Mouse (Mus musculus) CH12.LX (cell line): ENCODE data around the gene Gnai2. TPM values are rescaled to one million over a fixed set of nuclear protein-coding genes. Genes with fewer than 3 reads are reported as not detected.

Experiments
- DNase-seq: peaks from one replicate; pipeline ENCODE4 v3.0.0-alpha.2; 2013; ENCODE audit errors: extremely low read depth
- H3K27ac ChIP-seq: 2 replicates; pipeline ENCODE4 v1.5.1; 2012; ENCODE audit warnings: low read depth, mild to moderate bottlenecking, control low read depth, moderate library complexity; ENCODE audit not compliant: insufficient read depth
- H3K27me3 ChIP-seq: replicated peaks from 2 replicates; pipeline ENCODE3; 2012; ENCODE audit warnings: inconsistent platforms
- H3K36me3 ChIP-seq, 2 experiments: replicated peaks in 1 of 2; 2 replicates each; pipeline versions ENCODE3 to v1.6.1; 2012; ENCODE audit warnings: inconsistent platforms in 1 of 2, low read length in 1 of 2, mild to moderate bottlenecking in 1 of 2, mixed read lengths in 1 of 2, moderate library complexity in 1 of 2; ENCODE audit not compliant: control insufficient read depth in 1 of 2, insufficient read depth in 1 of 2
- H3K4me1 ChIP-seq, 2 experiments: 2 replicates each; pipeline ENCODE4 v1.6.1; 2012; ENCODE audit warnings: inconsistent platforms in 1 of 2, moderate library complexity in 1 of 2; ENCODE audit not compliant: insufficient read depth in 2 of 2, control insufficient read depth in 1 of 2
- H3K4me2 ChIP-seq: 2 replicates; pipeline ENCODE4 v1.6.1; 2012; ENCODE audit warnings: low read depth, mild to moderate bottlenecking, control low read depth; ENCODE audit not compliant: poor library complexity, insufficient read depth, severe bottlenecking
- H3K4me3 ChIP-seq, 3 experiments: fragments of 150-350 bp in 1 of 3; sonication (generic) in 1 of 3; replicated peaks in 1 of 3; 2 replicates each; pipeline versions ENCODE3 to v1.5.1; 2011 to 2012; ENCODE audit warnings: low read depth in 2 of 3, low read length in 2 of 3, mild to moderate bottlenecking in 2 of 3, moderate library complexity in 2 of 3, control low read depth in 1 of 3, improper control_type of control experiment in 1 of 3, inconsistent platforms in 1 of 3, mixed read lengths in 1 of 3; ENCODE audit not compliant: poor library complexity in 1 of 3
- H3K79me2 ChIP-seq: replicated peaks from 2 replicates; pipeline ENCODE4 v1.6.1; 2012; ENCODE audit warnings: mild to moderate bottlenecking, moderate library complexity; ENCODE audit not compliant: control insufficient read depth, poor library complexity, insufficient read depth, severe bottlenecking; ENCODE audit errors: extremely low read depth
- H3K9ac ChIP-seq: 2 replicates; pipeline ENCODE4 v1.6.1; 2012; ENCODE audit warnings: low read depth, mild to moderate bottlenecking, control low read depth, moderate library complexity; ENCODE audit not compliant: insufficient read depth
- H3K9me3 ChIP-seq: replicated peaks from 2 replicates; pipeline ENCODE3; 2012; ENCODE audit warnings: low read length, inconsistent platforms, mixed read lengths
- BHLHE40 ChIP-seq: IDR thresholded peaks from 2 replicates; pipeline ENCODE4 v1.6.1; 2011; ENCODE audit warnings: mild to moderate bottlenecking, low read depth, low read length, improper control_type of control experiment
- CHD2 ChIP-seq: IDR thresholded peaks from 2 replicates; pipeline ENCODE4 v1.6.1; 2011; ENCODE audit warnings: low read length, improper control_type of control experiment
- CTCF ChIP-seq, 2 experiments: IDR thresholded peaks in 1 of 2; conservative IDR thresholded peaks in 1 of 2; 2 replicates each; pipeline ENCODE4 v1.5.1; 2011 to 2012; ENCODE audit warnings: low read depth in 2 of 2, low read length in 2 of 2, improper control_type of control experiment in 1 of 2, inconsistent platforms in 1 of 2, mild to moderate bottlenecking in 1 of 2, moderate library complexity in 1 of 2
- E2F4 ChIP-seq: IDR thresholded peaks from 2 replicates; pipeline ENCODE4 v1.6.1; 2011; ENCODE audit warnings: low read depth, low read length, improper control_type of control experiment; ENCODE audit not compliant: insufficient replicate concordance
- ELF1 ChIP-seq: IDR thresholded peaks from 2 replicates; pipeline ENCODE4 v1.6.1; 2014; ENCODE audit warnings: low read depth, mild to moderate bottlenecking, inconsistent platforms, low read length, improper control_type of control experiment
- ETS1 ChIP-seq: conservative IDR thresholded peaks from 2 replicates; pipeline ENCODE4 v1.6.1; 2012; ENCODE audit warnings: low read depth, mild to moderate bottlenecking, inconsistent platforms, low read length, improper control_type of control experiment, moderate library complexity
- HCFC1 ChIP-seq: IDR thresholded peaks from 2 replicates; pipeline ENCODE4 v1.6.1; 2012; ENCODE audit warnings: low read depth, mild to moderate bottlenecking, inconsistent platforms, low read length, improper control_type of control experiment
- JUN ChIP-seq: IDR thresholded peaks from 2 replicates; pipeline ENCODE4 v1.6.1; 2011; ENCODE audit warnings: low read depth, mild to moderate bottlenecking, low read length, improper control_type of control experiment, moderate library complexity; ENCODE audit not compliant: insufficient read depth
- MAX ChIP-seq: IDR thresholded peaks from 2 replicates; pipeline ENCODE4 v1.6.1; 2011; ENCODE audit warnings: low read length, improper control_type of control experiment
- MEF2A ChIP-seq: IDR thresholded peaks from 2 replicates; pipeline ENCODE4 v1.6.1; 2014; ENCODE audit warnings: low read depth, mild to moderate bottlenecking, inconsistent platforms, low read length, improper control_type of control experiment, borderline replicate concordance
- MXI1 ChIP-seq: IDR thresholded peaks from 2 replicates; pipeline ENCODE4 v1.6.1; 2011; ENCODE audit warnings: mild to moderate bottlenecking, low read depth, low read length, improper control_type of control experiment
- NELFE ChIP-seq: IDR thresholded peaks from 2 replicates; pipeline ENCODE4 v1.6.1; 2011; ENCODE audit warnings: low read depth, low read length, improper control_type of control experiment
- POLR2A ChIP-seq: IDR thresholded peaks from 2 replicates; pipeline ENCODE4 v1.6.1; 2011; ENCODE audit warnings: low read depth, mild to moderate bottlenecking, improper control_type of control experiment, low read length
- POLR2AphosphoS2 ChIP-seq: IDR thresholded peaks from 2 replicates; pipeline ENCODE4 v1.6.1; 2011; ENCODE audit warnings: low read depth, low read length, improper control_type of control experiment
- SIN3A ChIP-seq: IDR thresholded peaks from 2 replicates; pipeline ENCODE4 v1.6.1; 2012; ENCODE audit warnings: low read length, improper control_type of control experiment, inconsistent platforms
- TBP ChIP-seq: conservative IDR thresholded peaks from 2 replicates; pipeline ENCODE4 v1.6.1; 2011; ENCODE audit warnings: low read depth, low read length, improper control_type of control experiment
- TCF12 ChIP-seq: IDR thresholded peaks from 2 replicates; pipeline ENCODE4 v1.6.1; 2014; ENCODE audit warnings: low read depth, mild to moderate bottlenecking, inconsistent platforms, low read length, improper control_type of control experiment
- USF1 ChIP-seq: IDR thresholded peaks from 2 replicates; pipeline ENCODE4 v1.6.1; 2014; ENCODE audit warnings: low read depth, mild to moderate bottlenecking, inconsistent platforms, low read length, improper control_type of control experiment
- USF2 ChIP-seq: conservative IDR thresholded peaks from 2 replicates; pipeline ENCODE4 v1.6.1; 2011; ENCODE audit warnings: low read depth, low read length, improper control_type of control experiment
- ZC3H11A ChIP-seq: IDR thresholded peaks from 2 replicates; pipeline ENCODE4 v1.6.1; 2012; ENCODE audit warnings: low read depth, mild to moderate bottlenecking, inconsistent platforms, low read length, improper control_type of control experiment
- ZMIZ1 ChIP-seq: IDR thresholded peaks from 2 replicates; pipeline ENCODE4 v1.6.1; 2012; ENCODE audit warnings: low read depth, mild to moderate bottlenecking, inconsistent platforms, low read length, improper control_type of control experiment
- dilution Hi-C: fragments of 300-500 bp; cut with MboI; formaldehyde crosslinking; loops from 2 replicates; pipeline ENCODE4 v1.14.3; 2020; ENCODE audit warnings: low sequenced_read_pairs; ENCODE audit not compliant: extremely low pct_unique_long_range_greater_than_20kb, extremely low pct_ligation_motif_present
- in situ Hi-C: fragments of 300-500 bp; cut with MboI; formaldehyde crosslinking; loops from 3 replicates; pipeline ENCODE4 v1.14.3; 2019; ENCODE audit warnings: low sequenced_read_pairs, low pct_ligation_motif_present, low pct_unique_long_range_greater_than_20kb, mixed read lengths
- polyA plus RNA-seq: library from polyadenylated mRNA; unstranded; fragments of >175 nt; gene quantifications from 2 replicates; pipeline ENCODE4 v1.2.1, GENCODE M21; 2012; ENCODE audit warnings: low read depth; ENCODE audit not compliant: insufficient read length
- total RNA-seq, 2 experiments: library from RNA; depleted of rRNA; stranded (reverse); fragments of 300-350 nt in 1 of 2; fragments of >200 nt in 1 of 2; gene quantifications; 2 replicates each; pipeline ENCODE4 v1.2.3; 2012 to 2014

The Gnai2 gene
- total RNA-seq (2012; rRNA removed), result 154 and 160 TPM in 2 replicates
- 86.2 and 98.2 TPM in 2 replicates for total RNA-seq (2014; rRNA removed)
- polyA plus RNA-seq, result 262 and 286 TPM in 2 replicates

DNA sequence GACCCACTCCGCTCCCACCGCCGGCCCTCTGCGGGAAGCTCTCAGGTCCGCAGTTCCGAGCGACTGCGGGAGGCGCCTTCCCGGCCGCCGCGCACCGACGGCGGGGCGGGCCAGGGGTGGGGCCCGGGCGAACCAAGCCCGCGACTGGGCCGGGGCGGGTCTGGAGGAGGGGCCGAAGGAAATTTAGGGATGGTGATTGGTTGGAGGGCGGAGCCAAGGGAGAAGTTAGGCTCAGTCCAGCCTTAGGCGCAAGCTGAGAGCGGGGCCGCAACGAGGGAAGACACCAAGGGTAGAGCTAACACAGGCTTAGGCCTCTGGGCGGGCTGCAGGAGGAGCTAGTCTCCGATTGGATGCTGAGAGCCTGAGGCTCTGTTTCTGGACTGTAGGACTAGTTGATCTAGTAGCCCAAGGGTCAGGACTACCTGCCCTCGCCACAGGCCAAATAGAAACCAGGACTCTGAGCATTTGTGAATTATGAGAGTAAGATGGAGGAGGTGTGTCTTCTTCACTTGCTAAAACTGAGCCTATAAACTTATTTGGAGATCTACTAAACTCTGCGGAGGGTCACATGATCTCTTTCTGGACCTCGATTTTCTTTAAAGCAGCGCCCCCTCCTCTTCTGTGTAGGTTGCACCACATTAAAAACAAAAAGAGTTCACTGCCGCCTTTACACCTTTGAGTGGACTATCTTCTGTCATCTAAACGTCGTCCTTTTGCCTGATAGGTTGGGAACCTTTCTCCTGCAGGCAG is at the start of gene Gnai2:
TSS of gene Gnai2 (minus strand) at position 89 of the 750 bp plus-strand sequence.
- peak within 1 kb of the TSS; percentile 93 for H3K9ac ChIP-seq
- dilution Hi-C loops, result no loop called here
- peak within 1 kb of the TSS; percentile 75 for H3K4me2 ChIP-seq
- H3K9me3 ChIP-seq, result no peaks in the 10 kb centered on the region
- peaks cover 6 to 23% of the 10 kb centered on the region in 2 experiments for H3K36me3 ChIP-seq
- DNase-seq, result peak; percentile 98
- H3K27me3 ChIP-seq, result no peaks in the 10 kb centered on the region
- 0 out of 2 replicates have a peak, but pooled peaks have one; percentile 24 for TF ChIP-seq ELF1
- TF ChIP-seq POLR2AphosphoS2, result no peak
- TF ChIP-seq TCF12, result peak; percentile 97
- no peak for TF ChIP-seq E2F4
- TF ChIP-seq NELFE, result peak; percentile 79
- peak; percentile 48 for TF ChIP-seq HCFC1
- peak; percentile 35; the same call in 1 of the 2 replicates for TF ChIP-seq SIN3A
- peak; percentile 77 for TF ChIP-seq USF2
- TF ChIP-seq BHLHE40, result no peak
- TF ChIP-seq ZMIZ1, result peak; percentile 91
- no peak; the same call in 1 of the 2 replicates for TF ChIP-seq MAX
- TF ChIP-seq MEF2A, result no peak
- TF ChIP-seq CTCF (conservative IDR thresholded peaks at IDR 0.05 in 1 of 2, IDR thresholded peaks at IDR 0.05 in 1 of 2; ENCODE audit: low read depth in 2 of 2, low read length in 2 of 2), result peak in 1 of 2 experiments; percentile 36; a peak in 2 of 4 replicates
- TF ChIP-seq POLR2A, result peak; percentile 87
- TF ChIP-seq MXI1, result peak; percentile 27; the same call in 1 of the 2 replicates
- peak; percentile 75 for TF ChIP-seq USF1
- no peak for TF ChIP-seq ETS1
- no peak for TF ChIP-seq JUN
- TF ChIP-seq ZC3H11A, result no peak
- TF ChIP-seq, all 38 proteins: peak for 11
- peaks cover 16 to 43% of the 10 kb centered on the region in 2 experiments for H3K4me1 ChIP-seq
- in situ Hi-C loops, result no loop called here
- H3K79me2 ChIP-seq, result peaks cover 43% of the 10 kb centered on the region
- peak within 1 kb of the TSS; percentile 70 for H3K27ac ChIP-seq
- H3K4me3 ChIP-seq, result peak within 1 kb of the TSS; percentile 88 to 97 (median 94)

DNA sequence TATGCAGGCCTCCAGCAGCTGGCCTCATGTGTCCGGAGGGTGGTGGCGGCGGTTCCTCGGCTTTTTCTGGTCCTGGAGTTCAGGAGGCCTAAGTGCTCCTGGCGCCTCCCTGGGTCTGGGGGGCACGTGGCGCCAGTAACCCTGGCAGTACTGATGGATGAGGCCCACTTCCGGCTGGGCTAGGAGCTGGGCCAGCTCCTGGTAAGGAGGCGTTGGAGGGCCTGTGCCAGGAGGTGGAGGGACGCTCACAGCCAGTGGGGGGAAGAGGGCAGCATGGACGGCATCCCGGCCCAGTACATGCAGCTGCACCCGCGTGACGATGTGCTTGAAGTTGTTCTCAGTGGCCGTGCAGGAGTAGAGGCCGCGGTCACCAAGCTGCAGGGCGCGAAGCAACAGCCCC is 47.2 kb upstream of the Gnai2 start:
- Histone ChIP-seq H3K27ac (no peak overlapping the region), H3K4me3 (no peak overlapping the region), H3K4me1 (peaks cover 0 to 16% of the 10 kb centered on the region in 2 experiments; a peak in 3 of 4 replicates), H3K4me2 (no peak overlapping the region), H3K9me3 (no peaks in the 10 kb centered on the region), H3K36me3 (no peaks in the 10 kb centered on the region), H3K27me3 (peaks cover 80% of the 10 kb centered on the region), H3K79me2 (no peaks in the 10 kb centered on the region), H3K9ac (no peak overlapping the region)
- in situ Hi-C loops (no loop called here), dilution Hi-C loops (no loop called here)
- no peak for DNase-seq
- TF ChIP-seq USF2 (no peak), TBP (no peak), CHD2 (no peak), ELF1 (no peak)
